Mouse (Mus musculus) limb, embryonic 11.5 days (tissue): Measurements from ENCODE around the gene Grik4. TPM values are rescaled to one million over a fixed set of nuclear protein-coding genes. Genes with fewer than 3 reads are reported as not detected.

Experiments used
- ATAC-seq: fragments of 200-750 bp; cut with Nextera tagmentation; 2 replicates; pipeline ENCODE4 v1.8.0; 2017; ENCODE audit warnings: low read depth; ENCODE audit not compliant: insufficient number of reproducible peaks, low FRiP score, low TSS enrichment
- DNase-seq: peaks from one replicate; pipeline ENCODE4 v3.0.0-alpha.2; 2015; ENCODE audit warnings: low spot score
- H3K27ac ChIP-seq: fragments of 300-500 bp; sonication (generic); replicated peaks from 2 replicates; pipeline ENCODE4 v1.5.1; 2014; ENCODE audit warnings: low read depth, mild to moderate bottlenecking, low read length
- H3K27me3 ChIP-seq: fragments of 300-500 bp; sonication (generic); 2 replicates; pipeline ENCODE4 v1.6.1; 2014; ENCODE audit warnings: mild to moderate bottlenecking, low read length, mixed read lengths; ENCODE audit not compliant: control insufficient read depth, insufficient read depth
- H3K36me3 ChIP-seq: fragments of 300-500 bp; sonication (generic); 2 replicates; pipeline ENCODE4 v1.6.1; 2014; ENCODE audit warnings: mild to moderate bottlenecking, low read length, moderate library complexity, mixed read lengths; ENCODE audit not compliant: control insufficient read depth, insufficient read depth
- H3K4me1 ChIP-seq: fragments of 300-500 bp; sonication (generic); 2 replicates; pipeline ENCODE4 v1.6.1; 2014; ENCODE audit warnings: low read length, mixed read lengths; ENCODE audit not compliant: control insufficient read depth, insufficient read depth
- H3K4me2 ChIP-seq: fragments of 300-500 bp; sonication (generic); 2 replicates; pipeline ENCODE4 v1.6.1; 2014; ENCODE audit warnings: low read depth, mild to moderate bottlenecking, moderate library complexity; ENCODE audit not compliant: severe bottlenecking
- H3K4me3 ChIP-seq: fragments of 300-500 bp; sonication (generic); 2 replicates; pipeline ENCODE4 v1.5.1; 2014; ENCODE audit warnings: low read depth, low read length
- H3K9ac ChIP-seq: fragments of 300-500 bp; sonication (generic); 2 replicates; pipeline ENCODE4 v1.6.1; 2014; ENCODE audit warnings: mild to moderate bottlenecking, low read length
- H3K9me3 ChIP-seq: fragments of 300-500 bp; sonication (generic); 2 replicates; pipeline ENCODE4 v1.6.1; 2016; ENCODE audit warnings: low read length; ENCODE audit not compliant: control insufficient read depth
- WGBS: fragments of 180-500 bp; shearing (Covaris S2); extraction: QIAGEN DNeasy Blood & Tissue Kit; methylation state at CpG from one replicate; pipeline ENCODE4 v1.1.7; 2014; 5-methylcytosine and 5-hydroxymethylcytosine counted together
- polyA plus RNA-seq: library from polyadenylated mRNA; unstranded; fragments of >200 nt; fragmentation: Nextera tagmentation; extraction: Ambion mirVana; gene quantifications from 2 replicates; pipeline ENCODE4 v1.2.1, GENCODE M21; 2014

Gene Grik4
- polyA plus RNA-seq, 1 experiment from 2014 or later: 1.1 TPM

DNA sequence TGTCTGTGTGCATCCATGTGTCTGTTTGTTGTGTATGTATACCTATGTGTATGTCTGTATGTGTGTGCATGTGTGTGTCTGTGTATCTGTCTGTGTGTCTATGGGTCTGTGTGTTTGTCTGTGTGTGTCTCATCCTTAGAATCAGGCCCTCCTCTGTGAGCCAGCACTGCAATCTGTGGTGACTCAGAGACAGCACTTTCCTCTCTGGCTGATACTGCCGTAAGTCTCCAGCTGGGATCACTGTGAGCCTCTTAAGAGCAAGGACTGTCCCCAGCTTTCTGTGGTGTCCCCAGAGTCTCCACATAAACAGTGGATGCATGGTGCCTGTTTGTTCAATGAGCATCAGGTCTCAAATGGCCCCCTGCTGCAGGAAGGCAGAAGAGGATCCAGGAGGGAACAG is 127.5 kb downstream of the Grik4 start:
- DNase-seq (no peak), ATAC-seq (no peak)
- Histone ChIP-seq H3K9me3 (no peaks in the 10 kb centered on the region), H3K4me1 (no peaks in the 10 kb centered on the region), H3K4me2 (no peak overlapping the region), H3K27ac (no peak overlapping the region), H3K36me3 (no peaks in the 10 kb centered on the region), H3K9ac (no peak overlapping the region), H3K27me3 (no peaks in the 10 kb centered on the region), H3K4me3 (no peak overlapping the region)
- WGBS: 80% methylated on average over 1 of the region's 1 CpGs

DNA sequence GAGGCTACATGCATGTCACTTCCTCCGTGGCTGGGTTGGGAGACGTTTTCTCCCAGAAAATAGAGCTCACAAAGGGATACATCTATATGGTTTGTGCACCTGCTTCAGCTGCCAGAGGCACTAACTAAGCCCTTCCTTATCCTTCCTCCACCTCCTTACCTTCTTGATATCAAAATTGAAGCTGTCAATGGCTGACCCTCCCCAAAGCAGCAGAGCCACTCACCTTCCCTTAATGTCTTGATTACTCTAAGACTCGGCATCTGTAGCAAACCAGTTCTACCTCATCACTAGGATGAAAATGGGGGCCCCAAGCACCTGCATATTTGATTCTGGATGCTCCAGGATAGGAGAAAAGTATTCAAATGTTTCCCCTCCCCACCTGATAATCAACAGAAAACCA is 135.1 kb downstream of the Grik4 start:
- H3K9me3 ChIP-seq: no peaks in the 10 kb centered on the region
- no peak for ATAC-seq

GRCm38 (mm10) chr9:42808394-42808793 is 135.9 kb downstream of the Grik4 start:
- no peak for ATAC-seq
- Histone ChIP-seq H3K4me2 (no peak overlapping the region), H3K9me3 (no peaks in the 10 kb centered on the region), H3K4me1 (no peaks in the 10 kb centered on the region), H3K4me3 (no peak overlapping the region), H3K27ac (no peak overlapping the region), H3K27me3 (no peaks in the 10 kb centered on the region), H3K36me3 (no peaks in the 10 kb centered on the region), H3K9ac (no peak overlapping the region)
- 73% methylated on average over 9 of the region's 9 CpGs for WGBS
- no peak for DNase-seq

More for the DNA sequence above, 135.1 kb downstream of the Grik4 start:
- H3K4me2 ChIP-seq: no peak overlapping the region
- H3K27me3 ChIP-seq: no peaks in the 10 kb centered on the region
- H3K36me3 ChIP-seq: no peaks in the 10 kb centered on the region
- no peak overlapping the region for H3K4me3 ChIP-seq
- DNase-seq: no peak
- H3K9ac ChIP-seq: no peak overlapping the region
- H3K4me1 ChIP-seq: no peaks in the 10 kb centered on the region
- no peak overlapping the region for H3K27ac ChIP-seq
- 88% methylated on average over 3 of the region's 3 CpGs for WGBS

DNA sequence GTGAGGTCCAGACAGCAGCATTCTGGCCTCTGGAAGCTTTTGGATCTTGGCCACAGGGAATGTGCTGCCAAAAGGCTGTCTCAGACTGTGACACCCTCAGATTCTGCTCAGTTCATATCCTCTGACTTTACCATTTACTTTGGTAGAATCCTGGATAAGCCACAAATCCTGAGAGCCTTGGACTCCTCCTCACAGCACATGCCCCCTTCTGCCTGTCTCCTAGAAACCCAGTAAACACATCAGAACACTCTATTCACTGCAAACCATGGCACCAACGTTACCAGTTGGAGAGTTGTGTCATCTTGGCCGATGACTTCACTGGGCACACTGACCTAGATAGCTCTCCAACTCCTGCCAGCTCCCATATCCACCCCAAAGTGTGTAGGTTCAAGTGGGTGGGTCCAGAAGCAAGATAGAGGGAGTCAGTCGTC is 141.2 kb downstream of the Grik4 start:
- no peak overlapping the region for H3K4me2 ChIP-seq
- H3K27me3 ChIP-seq: no peaks in the 10 kb centered on the region
- H3K4me3 ChIP-seq: no peak overlapping the region
- no peak overlapping the region for H3K9ac ChIP-seq
- DNase-seq: no peak
- no peaks in the 10 kb centered on the region for H3K9me3 ChIP-seq
- ATAC-seq: no peak
- no peak overlapping the region for H3K27ac ChIP-seq
- 81% methylated on average over 3 of the region's 3 CpGs for WGBS
- no peaks in the 10 kb centered on the region for H3K4me1 ChIP-seq
- H3K36me3 ChIP-seq: no peaks in the 10 kb centered on the region

GRCm38 (mm10) chr9:42801929-42802328 is 142.4 kb downstream of the Grik4 start:
- DNase-seq (no peak), ATAC-seq (no peak)
- Histone ChIP-seq H3K9ac (no peak overlapping the region), H3K4me2 (no peak overlapping the region), H3K4me3 (no peak overlapping the region), H3K36me3 (no peaks in the 10 kb centered on the region), H3K27ac (no peak overlapping the region), H3K4me1 (no peaks in the 10 kb centered on the region), H3K27me3 (no peaks in the 10 kb centered on the region), H3K9me3 (no peaks in the 10 kb centered on the region)
- 56% methylated on average over 11 of the region's 11 CpGs for WGBS

DNA sequence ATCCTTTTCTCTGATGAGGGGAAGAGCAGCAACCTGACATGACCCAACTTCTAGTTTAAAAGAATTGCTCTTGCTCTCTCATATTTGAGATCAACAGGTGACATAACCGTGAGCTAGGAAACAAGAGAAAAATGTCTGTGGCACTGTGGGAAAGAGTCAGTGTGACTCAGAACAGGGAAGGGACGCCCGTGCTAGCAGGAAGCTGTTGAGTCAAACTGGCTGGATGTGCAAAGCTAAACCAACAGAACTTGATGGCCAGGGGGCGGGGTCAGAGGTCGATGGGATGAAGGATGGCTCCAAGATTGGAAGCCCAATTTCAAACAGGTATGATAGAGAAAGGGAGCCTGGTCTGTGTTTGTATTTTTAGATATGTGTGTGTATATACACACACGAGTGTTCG is 144.2 kb downstream of the Grik4 start:
- 92% methylated on average over 7 of the region's 7 CpGs for WGBS
- DNase-seq (no peak), ATAC-seq (no peak)
- no peak overlapping the region for H3K4me2 ChIP-seq
- no peaks in the 10 kb centered on the region for H3K9me3 ChIP-seq
- H3K27me3 ChIP-seq: no peaks in the 10 kb centered on the region
- H3K36me3 ChIP-seq: no peaks in the 10 kb centered on the region
- H3K9ac ChIP-seq: no peak overlapping the region
- no peak overlapping the region for H3K4me3 ChIP-seq
- no peak overlapping the region for H3K27ac ChIP-seq
- no peaks in the 10 kb centered on the region for H3K4me1 ChIP-seq

GRCm38 (mm10) chr9:42799694-42800093 is 144.6 kb downstream of the Grik4 start:
- Histone ChIP-seq H3K36me3 (no peaks in the 10 kb centered on the region), H3K9ac (no peak overlapping the region), H3K4me1 (no peaks in the 10 kb centered on the region), H3K27me3 (no peaks in the 10 kb centered on the region), H3K4me2 (no peak overlapping the region), H3K4me3 (no peak overlapping the region), H3K27ac (no peak overlapping the region), H3K9me3 (no peaks in the 10 kb centered on the region)
- ATAC-seq (no peak), DNase-seq (no peak)
- WGBS: 89% methylated on average over 5 of the region's 5 CpGs

GRCm38 (mm10) chr9:42799242-42799641 is 145.1 kb downstream of the Grik4 start:
- Histone ChIP-seq H3K4me3 (no peak overlapping the region), H3K4me2 (no peak overlapping the region), H3K9me3 (no peaks in the 10 kb centered on the region), H3K9ac (no peak overlapping the region), H3K4me1 (no peaks in the 10 kb centered on the region), H3K36me3 (no peaks in the 10 kb centered on the region), H3K27ac (no peak overlapping the region), H3K27me3 (no peaks in the 10 kb centered on the region)
- WGBS: 76% methylated on average over 5 of the region's 5 CpGs
- ATAC-seq: no peak
- no peak for DNase-seq

DNA sequence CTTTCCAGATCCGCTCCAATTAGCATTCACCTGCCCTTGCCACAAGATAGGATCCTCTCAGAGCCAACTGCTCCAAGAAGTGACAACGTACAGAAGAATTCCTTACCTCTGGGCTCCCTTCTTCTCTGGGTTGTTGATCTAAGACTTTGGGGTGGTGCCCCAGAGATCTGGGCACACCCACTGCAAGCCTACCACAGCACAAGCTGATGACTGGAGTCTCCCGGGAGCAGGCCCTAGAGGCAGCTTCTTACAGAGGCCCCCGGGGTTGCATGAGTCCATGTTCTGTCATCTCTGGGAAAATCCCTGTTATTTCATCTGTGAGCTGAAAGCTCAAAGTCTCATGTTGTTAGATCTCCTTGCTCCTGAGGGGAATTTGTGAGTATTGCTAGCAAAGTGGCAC is 146.0 kb downstream of the Grik4 start:
- no peak overlapping the region for H3K4me2 ChIP-seq
- WGBS: 85% methylated on average over 4 of the region's 4 CpGs
- no peak for ATAC-seq

More for the DNA sequence above, 146.0 kb downstream of the Grik4 start:
- Histone ChIP-seq H3K27ac (no peak overlapping the region), H3K4me1 (no peaks in the 10 kb centered on the region), H3K27me3 (no peaks in the 10 kb centered on the region), H3K4me3 (no peak overlapping the region), H3K9me3 (no peaks in the 10 kb centered on the region), H3K36me3 (no peaks in the 10 kb centered on the region), H3K9ac (no peak overlapping the region)
- DNase-seq: no peak
